Mouse (Mus musculus): ENCODE results near the gene Ppp2r5e. TPM values are rescaled to one million over a fixed set of nuclear protein-coding genes. Genes with fewer than 3 reads are reported as not detected.

The Ppp2r5e gene
- polyA plus RNA-seq, 1 experiment = 34.9 TPM

GRCm38 (mm10) chr12:75466206-75466605 is 129.8 kb downstream of the Ppp2r5e start:
- Histone ChIP-seq H3K4me1 (ENCODE audit: control insufficient read depth, insufficient read depth, low read length) (peaks cover 2% of the 10 kb centered on the region), H3K4me3 (ENCODE audit: insufficient read depth, low read length) (no peak overlapping the region), H3K27ac (ENCODE audit: insufficient read depth, low read length) (no peak overlapping the region)
- TF ChIP-seq POLR2A (IDR thresholded peaks at IDR 0.05; ENCODE audit: extremely low read depth, insufficient read depth, low read length) (no peak), CTCF (IDR thresholded peaks at IDR 0.05; ENCODE audit: extremely low read depth, insufficient read depth, low read length) (no peak)

GRCm38 (mm10) chr12:75464016-75464769 is 131.9 kb downstream of the Ppp2r5e start:
- Histone ChIP-seq H3K4me3 (ENCODE audit: insufficient read depth, low read length) (no peak overlapping the region), H3K27ac (ENCODE audit: insufficient read depth, low read length) (no peak overlapping the region), H3K4me1 (ENCODE audit: control insufficient read depth, insufficient read depth, low read length) (peaks cover 2% of the 10 kb centered on the region)
- TF ChIP-seq CTCF (IDR thresholded peaks at IDR 0.05; ENCODE audit: extremely low read depth, insufficient read depth, low read length) (peak; percentile 74), POLR2A (IDR thresholded peaks at IDR 0.05; ENCODE audit: extremely low read depth, insufficient read depth, low read length) (no peak)

- TF ChIP-seq CTCF (IDR thresholded peaks at IDR 0.05; ENCODE audit: extremely low read depth, insufficient read depth, low read length) = no peak
- no peak for TF ChIP-seq POLR2A (IDR thresholded peaks at IDR 0.05; ENCODE audit: extremely low read depth, insufficient read depth, low read length)
- Histone ChIP-seq H3K4me3 (ENCODE audit: insufficient read depth, low read length) (no peak overlapping the region), H3K4me1 (ENCODE audit: control insufficient read depth, insufficient read depth, low read length) (no peaks in the 10 kb centered on the region), H3K27ac (ENCODE audit: insufficient read depth, low read length) (no peak overlapping the region)
Measured at GRCm38 (mm10) chr12:75460561-75460960, 135.5 kb downstream of the Ppp2r5e start.

GRCm38 (mm10) chr12:75459656-75460055 is 136.4 kb downstream of the Ppp2r5e start:
- TF ChIP-seq CTCF (IDR thresholded peaks at IDR 0.05; ENCODE audit: extremely low read depth, insufficient read depth, low read length) (no peak), POLR2A (IDR thresholded peaks at IDR 0.05; ENCODE audit: extremely low read depth, insufficient read depth, low read length) (no peak)
- Histone ChIP-seq H3K27ac (ENCODE audit: insufficient read depth, low read length) (no peak overlapping the region), H3K4me1 (ENCODE audit: control insufficient read depth, insufficient read depth, low read length) (no peaks in the 10 kb centered on the region), H3K4me3 (ENCODE audit: insufficient read depth, low read length) (no peak overlapping the region)

GRCm38 (mm10) chr12:75453441-75453840 is 142.6 kb downstream of the Ppp2r5e start:
- no peaks in the 10 kb centered on the region; the same call in 1 of the 2 replicates for H3K4me1 ChIP-seq (ENCODE audit: control insufficient read depth, insufficient read depth, low read length)
- TF ChIP-seq CTCF (IDR thresholded peaks at IDR 0.05; ENCODE audit: extremely low read depth, insufficient read depth, low read length) (no peak), POLR2A (IDR thresholded peaks at IDR 0.05; ENCODE audit: extremely low read depth, insufficient read depth, low read length) (no peak)
- H3K27ac ChIP-seq (ENCODE audit: insufficient read depth, low read length) = no peak overlapping the region
- H3K4me3 ChIP-seq (ENCODE audit: insufficient read depth, low read length) = no peak overlapping the region

- TF ChIP-seq POLR2A (IDR thresholded peaks at IDR 0.05; ENCODE audit: extremely low read depth, insufficient read depth, low read length) (no peak), CTCF (IDR thresholded peaks at IDR 0.05; ENCODE audit: extremely low read depth, insufficient read depth, low read length) (0 out of 2 replicates have a peak, but pooled peaks have one; percentile 2)
- Histone ChIP-seq H3K27ac (ENCODE audit: insufficient read depth, low read length) (no peak overlapping the region), H3K4me3 (ENCODE audit: insufficient read depth, low read length) (no peak overlapping the region), H3K4me1 (ENCODE audit: control insufficient read depth, insufficient read depth, low read length) (no peaks in the 10 kb centered on the region; the same call in 1 of the 2 replicates)
Measured at GRCm38 (mm10) chr12:75453027-75453426, 143.0 kb downstream of the Ppp2r5e start.

GRCm38 (mm10) chr12:75450592-75450991 is 145.5 kb downstream of the Ppp2r5e start:
- H3K27ac ChIP-seq (ENCODE audit: insufficient read depth, low read length) = no peak overlapping the region
- TF ChIP-seq POLR2A (IDR thresholded peaks at IDR 0.05; ENCODE audit: extremely low read depth, insufficient read depth, low read length) (no peak), CTCF (IDR thresholded peaks at IDR 0.05; ENCODE audit: extremely low read depth, insufficient read depth, low read length) (no peak)
- no peaks in the 10 kb centered on the region; the same call in 1 of the 2 replicates for H3K4me1 ChIP-seq (ENCODE audit: control insufficient read depth, insufficient read depth, low read length)
- no peak overlapping the region for H3K4me3 ChIP-seq (ENCODE audit: insufficient read depth, low read length)

- Histone ChIP-seq H3K27ac (ENCODE audit: insufficient read depth, low read length) (no peak overlapping the region), H3K4me3 (ENCODE audit: insufficient read depth, low read length) (no peak overlapping the region), H3K4me1 (ENCODE audit: control insufficient read depth, insufficient read depth, low read length) (no peaks in the 10 kb centered on the region; the same call in 1 of the 2 replicates)
- no peak for TF ChIP-seq POLR2A (IDR thresholded peaks at IDR 0.05; ENCODE audit: extremely low read depth, insufficient read depth, low read length)
- no peak for TF ChIP-seq CTCF (IDR thresholded peaks at IDR 0.05; ENCODE audit: extremely low read depth, insufficient read depth, low read length)
Measured at GRCm38 (mm10) chr12:75450011-75450410, 146.0 kb downstream of the Ppp2r5e start.

GRCm38 (mm10) chr12:75449475-75449966 is 146.5 kb downstream of the Ppp2r5e start:
- Histone ChIP-seq H3K27ac (ENCODE audit: insufficient read depth, low read length) (no peak overlapping the region), H3K4me1 (ENCODE audit: control insufficient read depth, insufficient read depth, low read length) (no peaks in the 10 kb centered on the region; the same call in 1 of the 2 replicates), H3K4me3 (ENCODE audit: insufficient read depth, low read length) (no peak overlapping the region)
- TF ChIP-seq POLR2A (IDR thresholded peaks at IDR 0.05; ENCODE audit: extremely low read depth, insufficient read depth, low read length) (no peak), CTCF (IDR thresholded peaks at IDR 0.05; ENCODE audit: extremely low read depth, insufficient read depth, low read length) (peak; percentile 55)

- TF ChIP-seq POLR2A (IDR thresholded peaks at IDR 0.05; ENCODE audit: extremely low read depth, insufficient read depth, low read length) (no peak), CTCF (IDR thresholded peaks at IDR 0.05; ENCODE audit: extremely low read depth, insufficient read depth, low read length) (no peak)
- peaks cover under 1% of the 10 kb centered on the region; the same call in 1 of the 2 replicates for H3K4me1 ChIP-seq (ENCODE audit: control insufficient read depth, insufficient read depth, low read length)
- H3K27ac ChIP-seq (ENCODE audit: insufficient read depth, low read length) = no peak overlapping the region
- H3K4me3 ChIP-seq (ENCODE audit: insufficient read depth, low read length) = no peak overlapping the region
Measured at GRCm38 (mm10) chr12:75448921-75449320, 147.1 kb downstream of the Ppp2r5e start.
